Mouse (Mus musculus) bone marrow, adult 2 months (tissue): ENCODE measurements around the gene Mfn2. TPM values are rescaled to one million over a fixed set of nuclear protein-coding genes. Genes with fewer than 3 reads are reported as not detected.
"Not testable (repeated sequence)": the region's sequence is repeated elsewhere in the genome, so short reads cannot be mapped to it uniquely, and the experiment has no call there.

Experiments
- H3K27ac ChIP-seq: fragments of 200-500 bp; 2 replicates; pipeline ENCODE4 v1.5.1; 2012; ENCODE audit warnings: low read depth, mild to moderate bottlenecking, control low read depth, inconsistent platforms, low read length; ENCODE audit not compliant: control insufficient read depth, poor library complexity, insufficient read depth
- H3K4me1 ChIP-seq: fragments of 200-500 bp; 2 replicates; pipeline ENCODE4 v1.6.1; 2011; ENCODE audit warnings: low read length; ENCODE audit not compliant: control insufficient read depth, insufficient read depth
- H3K4me3 ChIP-seq: fragments of 200-500 bp; replicated peaks from 2 replicates; pipeline ENCODE3; 2011; ENCODE audit warnings: mild to moderate bottlenecking, low read depth, low read length, control low read depth; ENCODE audit not compliant: control insufficient read depth
- CTCF ChIP-seq: fragments of 200-500 bp; IDR thresholded peaks from 2 replicates; pipeline ENCODE4 v1.5.1; 2011; ENCODE audit warnings: low read length, control low read depth; ENCODE audit not compliant: control insufficient read depth, insufficient read depth
- POLR2A ChIP-seq: fragments of 200-500 bp; IDR thresholded peaks from 2 replicates; pipeline ENCODE4 v1.6.1; 2011; ENCODE audit warnings: low read depth, mild to moderate bottlenecking, control low read depth, low read length, borderline replicate concordance; ENCODE audit not compliant: control insufficient read depth
- WGBS: fragments of 180-500 bp; shearing (Covaris S2); methylation state at CpG from one replicate; pipeline ENCODE4 v1.1.7; 2018; 5-methylcytosine and 5-hydroxymethylcytosine counted together
- polyA plus RNA-seq: library from polyadenylated mRNA; stranded (reverse); fragments of >200 nt; gene quantifications from 2 replicates; pipeline ENCODE4 v1.2.4, GENCODE M21; 2011; ENCODE audit warnings: low replicate concordance; ENCODE audit not compliant: missing spikeins, insufficient read depth, insufficient read length

Mfn2 gene
- polyA plus RNA-seq, 1 experiment = 23.5 TPM

- no peaks in the 10 kb centered on the region for H3K4me1 ChIP-seq
- TF ChIP-seq POLR2A = no peak
- TF ChIP-seq CTCF = no peak
- no peak overlapping the region for H3K27ac ChIP-seq
- 90% methylated on average over 3 of the region's 3 CpGs for WGBS
- no peak overlapping the region for H3K4me3 ChIP-seq
Observed at GRCm38 (mm10) chr4:147842871-147843270, 61.6 kb downstream of the Mfn2 start.

GRCm38 (mm10) chr4:147839282-147839681 lies 65.2 kb downstream of the Mfn2 start:
- H3K4me1 ChIP-seq, H3K4me3 ChIP-seq: not testable (repeated sequence)
- 93% methylated on average over 21 of the region's 26 CpGs for WGBS

GRCm38 (mm10) chr4:147824389-147824788 lies 80.1 kb downstream of the Mfn2 start:
- 83% methylated on average over 4 of the region's 4 CpGs for WGBS

More at GRCm38 (mm10) chr4:147839282-147839681, 65.2 kb downstream of the Mfn2 start:
- H3K27ac ChIP-seq = not testable (repeated sequence)

More at GRCm38 (mm10) chr4:147824389-147824788, 80.1 kb downstream of the Mfn2 start:
- no peaks in the 10 kb centered on the region for H3K4me1 ChIP-seq
- no peak overlapping the region for H3K27ac ChIP-seq
- no peak overlapping the region for H3K4me3 ChIP-seq
- TF ChIP-seq POLR2A = no peak
- TF ChIP-seq CTCF = no peak

Other genes starting within 250 kb of the Mfn2 start
- 2.3 TPM in 1 of 2 replicates, not detected in the other for gene Zfp534, start 202.2 kb downstream of the Mfn2 start, polyA plus RNA-seq
- 6.1 and 13.8 TPM in 2 replicates for gene Zfp984, start 94.9 kb downstream of the Mfn2 start, polyA plus RNA-seq
- 2.0 and 4.5 TPM in 2 replicates for gene Zfp933, start 56.3 kb downstream of the Mfn2 start, polyA plus RNA-seq
- 88.5 and 129 TPM in 2 replicates for gene Miip, start 35.9 kb downstream of the Mfn2 start, polyA plus RNA-seq
- 2.1 and 3.3 TPM in 2 replicates for gene Fv1, start 35.7 kb downstream of the Mfn2 start, polyA plus RNA-seq
- 5.6 and 10.2 TPM in 2 replicates for gene Plod1, start 32.1 kb upstream of the Mfn2 start, polyA plus RNA-seq
- gene 2510039O18Rik, start 36.2 kb upstream of the Mfn2 start, polyA plus RNA-seq = 12.4 and 19.6 TPM in 2 replicates
- gene Nppb, start 81.1 kb upstream of the Mfn2 start, polyA plus RNA-seq = not detected in 2 replicates
- gene Nppa, start 96.0 kb upstream of the Mfn2 start, polyA plus RNA-seq = not detected in 2 replicates
- gene Clcn6, start 134.1 kb upstream of the Mfn2 start, polyA plus RNA-seq = 3.4 and 6.8 TPM in 2 replicates
- 5.2 and 9.6 TPM in 2 replicates for gene Mthfr, start 134.4 kb upstream of the Mfn2 start, polyA plus RNA-seq
- gene Agtrap, start 183.3 kb upstream of the Mfn2 start, polyA plus RNA-seq = 10.0 and 20.9 TPM in 2 replicates
- 7.4 and 13.9 TPM in 2 replicates for gene Mad2l2, start 225.7 kb upstream of the Mfn2 start, polyA plus RNA-seq
- gene Draxin, start 226.0 kb upstream of the Mfn2 start, polyA plus RNA-seq = 1.7 and 5.6 TPM in 2 replicates
- gene Fbxo6, start 247.4 kb upstream of the Mfn2 start, polyA plus RNA-seq = 3.4 and 11.2 TPM in 2 replicates